Mouse (Mus musculus): ENCODE measurements at regions not wholly inside any gene's neighbourhood (a gene's known extent, or its start where the extent isn't known, plus 50 kb on each side); places are given as distances from the start of the nearest gene placed in this dataset.

DNA sequence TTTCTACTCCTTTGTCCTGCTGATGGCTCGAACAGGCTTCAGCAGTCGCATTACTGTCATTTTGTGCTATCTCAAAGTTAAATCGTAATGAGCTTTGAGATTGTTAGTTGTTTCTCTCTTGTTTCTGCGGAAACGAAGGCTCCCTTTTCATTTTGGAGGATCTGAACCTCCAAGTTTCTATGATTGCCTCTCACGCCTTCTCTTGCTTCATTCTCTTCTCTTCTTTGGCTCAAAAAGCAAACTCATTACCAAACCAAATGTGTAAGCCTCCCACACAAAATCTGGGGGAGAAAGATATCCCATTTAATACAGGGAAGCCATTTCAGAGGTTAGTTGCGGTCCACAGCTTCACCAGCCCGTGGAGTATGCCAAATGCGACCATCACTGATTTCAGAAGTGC, 121.1 kb upstream of the Gm6657 start:
- Histone ChIP-seq H3K27me3 (replicated peaks; ENCODE audit: control insufficient read depth, insufficient read depth, low read length) (no peaks in the 10 kb centered on the region), H3K4me3 (ENCODE audit: low read depth, low read length) (no peak overlapping the region), H3K36me3 (ENCODE audit: control insufficient read depth, insufficient read depth) (no peaks in the 10 kb centered on the region), H3K4me2 (replicated peaks; ENCODE audit: low read depth) (no peak overlapping the region), H3K27ac (ENCODE audit: low read depth, low read length) (no peak overlapping the region), H3K4me1 (replicated peaks; ENCODE audit: control insufficient read depth, insufficient read depth, low read length) (no peaks in the 10 kb centered on the region), H3K9me3 (ENCODE audit: control insufficient read depth) (no peaks in the 10 kb centered on the region), H3K9ac (ENCODE audit: low read depth, low read length) (no peak overlapping the region)
- TF ChIP-seq CTCF (IDR thresholded peaks at IDR 0.05; ENCODE audit: low read depth) = no peak
- 89% methylated on average over 9 of the region's 9 CpGs for WGBS
- no peak for ATAC-seq

GRCm38 (mm10) chr12:78074290-78074802, 119.7 kb upstream of the Gm6657 start:
- no peak overlapping the region for H3K4me3 ChIP-seq (ENCODE audit: low read depth, low read length)
- ATAC-seq = no peak
- H3K9me3 ChIP-seq (ENCODE audit: control insufficient read depth) = no peaks in the 10 kb centered on the region
- 92% methylated on average over 8 of the region's 8 CpGs for WGBS
- no peaks in the 10 kb centered on the region for H3K36me3 ChIP-seq (ENCODE audit: control insufficient read depth, insufficient read depth)
- H3K4me2 ChIP-seq (replicated peaks; ENCODE audit: low read depth) = no peak overlapping the region
- no peak overlapping the region for H3K9ac ChIP-seq (ENCODE audit: low read depth, low read length)
- TF ChIP-seq CTCF (IDR thresholded peaks at IDR 0.05; ENCODE audit: low read depth) = no peak
- no peaks in the 10 kb centered on the region for H3K27me3 ChIP-seq (replicated peaks; ENCODE audit: control insufficient read depth, insufficient read depth, low read length)
- no peak overlapping the region for H3K27ac ChIP-seq (ENCODE audit: low read depth, low read length)
- no peaks in the 10 kb centered on the region for H3K4me1 ChIP-seq (replicated peaks; ENCODE audit: control insufficient read depth, insufficient read depth, low read length)

DNA sequence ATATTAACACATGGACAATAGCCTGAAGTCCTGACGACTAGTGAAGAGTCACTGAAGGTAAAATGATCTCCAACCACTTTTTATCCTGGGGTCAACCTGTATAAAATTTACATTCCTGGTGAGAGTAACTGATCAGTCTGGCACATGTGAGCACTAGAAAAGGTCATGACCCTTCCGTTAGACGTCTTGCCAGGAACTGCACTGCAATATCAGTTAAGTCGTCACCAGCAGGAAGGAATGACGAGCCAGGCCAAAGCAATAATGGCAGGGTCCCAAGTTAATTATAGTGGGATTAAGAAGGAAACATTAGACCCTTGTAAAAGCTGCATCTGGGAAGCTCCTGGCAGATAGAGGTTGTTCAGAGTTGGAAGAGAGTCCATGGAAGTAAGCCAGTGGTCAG, 116.8 kb upstream of the Gm6657 start:
- TF ChIP-seq CTCF (IDR thresholded peaks at IDR 0.05; ENCODE audit: low read depth) = no peak
- Histone ChIP-seq H3K4me2 (replicated peaks; ENCODE audit: low read depth) (no peak overlapping the region), H3K27ac (ENCODE audit: low read depth, low read length) (no peak overlapping the region), H3K4me1 (replicated peaks; ENCODE audit: control insufficient read depth, insufficient read depth, low read length) (no peaks in the 10 kb centered on the region), H3K9me3 (ENCODE audit: control insufficient read depth) (no peaks in the 10 kb centered on the region), H3K4me3 (ENCODE audit: low read depth, low read length) (no peak overlapping the region), H3K36me3 (ENCODE audit: control insufficient read depth, insufficient read depth) (no peaks in the 10 kb centered on the region), H3K27me3 (replicated peaks; ENCODE audit: control insufficient read depth, insufficient read depth, low read length) (no peaks in the 10 kb centered on the region), H3K9ac (ENCODE audit: low read depth, low read length) (no peak overlapping the region)
- WGBS = 48% methylated on average over 5 of the region's 5 CpGs
- ATAC-seq = no peak

- H3K9ac ChIP-seq (ENCODE audit: low read depth, low read length) = no peak overlapping the region
- no peak overlapping the region for H3K27ac ChIP-seq (ENCODE audit: low read depth, low read length)
- no peak overlapping the region for H3K4me3 ChIP-seq (ENCODE audit: low read depth, low read length)
- H3K27me3 ChIP-seq (replicated peaks; ENCODE audit: control insufficient read depth, insufficient read depth, low read length) = no peaks in the 10 kb centered on the region
- H3K4me1 ChIP-seq (replicated peaks; ENCODE audit: control insufficient read depth, insufficient read depth, low read length) = no peaks in the 10 kb centered on the region
- no peak overlapping the region for H3K4me2 ChIP-seq (replicated peaks; ENCODE audit: low read depth)
- no peaks in the 10 kb centered on the region for H3K9me3 ChIP-seq (ENCODE audit: control insufficient read depth)
- 29% methylated on average over 1 of the region's 1 CpGs for WGBS
- TF ChIP-seq CTCF (IDR thresholded peaks at IDR 0.05; ENCODE audit: low read depth) = no peak
- H3K36me3 ChIP-seq (ENCODE audit: control insufficient read depth, insufficient read depth) = no peaks in the 10 kb centered on the region
- ATAC-seq = no peak
Observed at GRCm38 (mm10) chr12:78082163-78082562, 111.9 kb upstream of the Gm6657 start.

GRCm38 (mm10) chr12:78086016-78086415, 108.0 kb upstream of the Gm6657 start:
- Histone ChIP-seq H3K4me3 (ENCODE audit: low read depth, low read length) (no peak overlapping the region), H3K27ac (ENCODE audit: low read depth, low read length) (no peak overlapping the region), H3K9me3 (ENCODE audit: control insufficient read depth) (no peaks in the 10 kb centered on the region), H3K9ac (ENCODE audit: low read depth, low read length) (no peak overlapping the region), H3K27me3 (replicated peaks; ENCODE audit: control insufficient read depth, insufficient read depth, low read length) (no peaks in the 10 kb centered on the region), H3K4me1 (replicated peaks; ENCODE audit: control insufficient read depth, insufficient read depth, low read length) (no peaks in the 10 kb centered on the region), H3K4me2 (replicated peaks; ENCODE audit: low read depth) (no peak overlapping the region), H3K36me3 (ENCODE audit: control insufficient read depth, insufficient read depth) (no peaks in the 10 kb centered on the region)
- no peak for TF ChIP-seq CTCF (IDR thresholded peaks at IDR 0.05; ENCODE audit: low read depth)
- 73% methylated on average over 5 of the region's 5 CpGs for WGBS
- no peak for ATAC-seq

- no peak for ATAC-seq
- H3K4me2 ChIP-seq (replicated peaks; ENCODE audit: low read depth) = no peak overlapping the region
- H3K27ac ChIP-seq (ENCODE audit: low read depth, low read length) = no peak overlapping the region
- no peak for TF ChIP-seq CTCF (IDR thresholded peaks at IDR 0.05; ENCODE audit: low read depth)
- no peaks in the 10 kb centered on the region for H3K27me3 ChIP-seq (replicated peaks; ENCODE audit: control insufficient read depth, insufficient read depth, low read length)
- no peaks in the 10 kb centered on the region for H3K4me1 ChIP-seq (replicated peaks; ENCODE audit: control insufficient read depth, insufficient read depth, low read length)
- no peaks in the 10 kb centered on the region for H3K9me3 ChIP-seq (ENCODE audit: control insufficient read depth)
- no peak overlapping the region for H3K4me3 ChIP-seq (ENCODE audit: low read depth, low read length)
- no peaks in the 10 kb centered on the region for H3K36me3 ChIP-seq (ENCODE audit: control insufficient read depth, insufficient read depth)
- 53% methylated on average over 1 of the region's 1 CpGs for WGBS
- no peak overlapping the region for H3K9ac ChIP-seq (ENCODE audit: low read depth, low read length)
Observed at GRCm38 (mm10) chr12:78087921-78088320, 106.1 kb upstream of the Gm6657 start.

DNA sequence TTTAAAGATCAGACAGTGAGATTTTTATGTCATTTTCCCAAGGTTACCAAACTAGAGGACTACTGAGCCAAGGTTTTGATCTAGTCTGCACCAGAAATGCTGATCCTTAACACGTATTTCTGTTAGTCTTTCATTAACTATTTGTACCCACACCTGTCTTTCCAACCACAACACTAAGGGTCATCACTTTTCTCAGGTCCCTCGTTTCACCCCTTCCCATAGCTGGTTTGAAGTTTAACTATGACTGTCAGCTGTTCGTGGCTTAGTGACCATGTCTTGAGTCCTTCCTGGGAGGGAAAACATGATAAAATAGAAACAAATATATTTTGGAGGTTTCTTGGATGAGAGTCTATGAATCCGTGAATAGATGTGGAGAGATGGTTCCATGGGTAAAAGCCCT, 99.6 kb upstream of the Gm6657 start:
- H3K4me2 ChIP-seq (replicated peaks; ENCODE audit: low read depth) = no peak overlapping the region
- H3K4me3 ChIP-seq (ENCODE audit: low read depth, low read length) = no peak overlapping the region
- H3K36me3 ChIP-seq (ENCODE audit: control insufficient read depth, insufficient read depth) = no peaks in the 10 kb centered on the region
- no peaks in the 10 kb centered on the region for H3K4me1 ChIP-seq (replicated peaks; ENCODE audit: control insufficient read depth, insufficient read depth, low read length)
- no peaks in the 10 kb centered on the region for H3K27me3 ChIP-seq (replicated peaks; ENCODE audit: control insufficient read depth, insufficient read depth, low read length)
- no peak for ATAC-seq
- no peak for TF ChIP-seq CTCF (IDR thresholded peaks at IDR 0.05; ENCODE audit: low read depth)
- no peak overlapping the region for H3K27ac ChIP-seq (ENCODE audit: low read depth, low read length)
- no peak overlapping the region for H3K9ac ChIP-seq (ENCODE audit: low read depth, low read length)
- 78% methylated on average over 4 of the region's 4 CpGs for WGBS
- H3K9me3 ChIP-seq (ENCODE audit: control insufficient read depth) = no peaks in the 10 kb centered on the region
